Mouse (Mus musculus) stomach, postnatal 0 days (tissue): Measurements from ENCODE around the gene Afmid.

Experiments
- CTCF ChIP-seq: IDR thresholded peaks from 2 replicates; pipeline ENCODE4 v1.5.1; 2016; ENCODE audit warnings: antibody characterized with exemption, low read depth, mild to moderate bottlenecking, moderate library complexity
- EP300 ChIP-seq: optimal IDR thresholded peaks from 2 replicates; pipeline ENCODE3; 2016; ENCODE audit warnings: antibody characterized with exemption

- TF ChIP-seq CTCF (no peak), EP300 (no peak)
These were observed 13.3 kb downstream of the Afmid start for GRCm38 (mm10) chr11:117839021-117839420.
